Mouse (Mus musculus): ENCODE measurements around the gene Pld6.

Gene Pld6

DNA sequence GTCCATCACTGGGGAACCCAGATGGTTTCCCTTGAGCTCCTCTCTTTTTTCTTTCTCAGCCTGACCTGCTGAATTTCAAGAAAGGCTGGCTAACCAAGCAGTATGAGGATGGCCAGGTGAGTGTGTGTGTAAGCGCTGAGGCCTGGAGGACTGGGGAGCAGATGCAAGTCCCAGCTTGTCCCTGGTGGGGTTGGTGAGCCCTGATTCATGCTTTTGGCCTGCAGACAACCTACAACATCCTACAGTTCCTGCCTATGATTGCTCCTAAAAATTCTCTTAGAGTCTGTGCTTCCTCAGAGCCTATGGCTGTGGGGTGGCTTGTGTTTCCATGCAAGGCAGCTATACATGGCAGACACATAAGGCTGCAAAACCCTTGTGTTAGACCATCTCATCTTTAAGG, 43.7 kb downstream of the Pld6 start:
- DNase-seq, result no peak

GRCm38 (mm10) chr11:59743307-59743706, 44.1 kb downstream of the Pld6 start:
- DNase-seq, result peak; percentile 29 to 42

DNA sequence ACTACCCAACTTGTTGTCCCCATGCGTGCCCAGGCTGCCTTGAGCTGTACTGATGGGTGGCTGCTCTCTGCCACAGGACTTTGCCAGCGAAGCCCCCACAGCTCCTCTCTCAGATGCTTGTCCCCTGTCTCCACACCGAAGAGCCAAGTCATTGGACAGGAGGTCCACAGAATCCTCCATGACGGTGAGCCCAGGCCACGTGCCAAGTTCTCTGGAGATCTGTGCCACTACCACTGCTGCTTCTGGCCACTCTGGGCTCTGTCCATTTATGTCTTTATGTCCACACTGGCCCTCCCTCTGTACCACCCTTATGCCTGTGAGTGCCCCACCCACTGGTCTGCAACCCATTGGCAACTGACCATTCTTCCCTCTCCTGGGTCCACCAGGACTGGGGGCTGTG, 45.5 kb downstream of the Pld6 start:
- DNase-seq, result no peak

DNA sequence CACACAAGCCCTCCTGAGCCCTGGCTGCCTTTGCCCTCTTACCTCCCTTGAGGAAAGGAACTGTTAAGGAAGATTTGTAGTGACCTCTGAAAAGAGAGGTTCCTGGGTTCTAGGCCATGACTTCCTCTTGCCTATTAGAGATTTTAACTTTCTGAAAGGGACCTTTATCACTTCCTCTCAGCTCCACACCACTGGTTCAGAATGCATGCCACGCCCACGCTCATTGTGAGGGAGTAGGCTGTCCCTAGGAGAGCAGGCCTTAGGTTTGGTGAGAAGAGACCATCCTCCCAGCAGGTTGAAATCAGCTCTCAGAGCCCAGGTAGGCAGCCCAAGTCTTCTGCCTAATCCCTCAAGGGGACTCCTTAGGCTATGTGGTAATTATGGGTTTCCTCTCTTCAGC, 47.4 kb downstream of the Pld6 start:
- DNase-seq, result no peak

DNA sequence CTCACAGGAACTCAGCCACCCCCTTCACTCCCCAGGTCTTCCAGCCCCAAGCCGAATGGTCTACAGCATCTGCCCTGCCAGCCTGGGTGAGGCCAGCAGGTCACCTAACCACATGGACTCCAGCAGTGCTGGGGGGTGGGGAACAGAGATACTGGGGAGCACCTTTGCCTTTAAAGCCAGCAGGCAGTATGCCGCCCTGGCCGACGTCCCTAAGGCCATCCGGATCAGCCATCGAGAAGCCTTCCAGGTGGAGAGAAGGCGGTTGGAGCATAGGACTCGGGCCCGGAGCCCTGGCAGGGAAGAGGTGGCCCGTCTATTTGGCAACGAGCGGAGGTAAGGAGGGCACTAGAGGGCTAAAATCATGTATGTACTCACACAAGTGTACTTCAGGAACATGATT, 50.2 kb downstream of the Pld6 start:
- DNase-seq, result peak; percentile 57 to 58

GRCm38 (mm10) chr11:59735938-59736337, 51.5 kb downstream of the Pld6 start:
- peak; percentile 35 to 39 for DNase-seq

DNA sequence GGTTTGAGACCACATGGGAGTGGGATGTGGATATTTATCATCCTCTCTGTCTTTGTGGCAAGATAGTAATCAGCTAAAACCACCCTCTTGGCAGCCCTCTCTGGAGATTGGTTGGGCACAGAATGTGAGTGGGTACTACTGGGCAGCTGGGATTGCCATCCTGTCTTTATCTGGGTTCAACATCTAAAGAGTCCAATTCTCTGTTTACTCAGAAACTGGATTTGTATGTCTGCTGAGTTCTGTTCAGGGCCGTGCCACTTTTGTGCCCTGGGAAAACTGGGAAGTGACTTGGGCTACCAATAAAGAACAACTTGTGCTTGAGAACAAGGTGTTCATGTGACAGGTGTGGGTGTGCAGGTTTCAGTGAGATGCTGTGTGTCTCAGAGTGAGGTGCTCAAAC, 53.1 kb downstream of the Pld6 start:
- DNase-seq, result no peak

Measured in cerebellum, adult 18-20 months (tissue).